Mouse (Mus musculus) adrenal gland, adult 18-20 months (tissue): ENCODE data around the gene Rps5. TPM values are rescaled to one million over a fixed set of nuclear protein-coding genes. Genes with fewer than 3 reads are reported as not detected.
A peak's percentile ranks its signal among the peaks of the same experiment; 100 is the strongest.
"Not testable (repeated sequence)": the region's sequence is repeated elsewhere in the genome, so short reads cannot be mapped to it uniquely, and the experiment has no call there.

Experiments
- DNase-seq, 2 experiments: peaks; one replicate each; pipeline ENCODE4 v3.0.0; 2021 to 2022; ENCODE audit warnings: low spot score in 2 of 2
- long read RNA-seq, 2 experiments: library from polyadenylated mRNA; stranded (forward); transcript quantifications; one replicate each; pipeline ENCODE4 v2.0.0; 2021
- total RNA-seq, 2 experiments: library from RNA; stranded (reverse); gene quantifications; 1 replicate in 1 of 2; 2 replicates in 1 of 2; pipeline ENCODE4 v1.2.3; 2021

Rps5 gene
- total RNA-seq, result 100 to 1,000 TPM; 896 to 922 TPM
- long read RNA-seq, experiment 1, transcript Rps5-201 (6 exons, 761 nt), result major isoform, 59 of 62 reads
- long read RNA-seq, experiment 1, partial matches to known transcripts, result 2 of 62 reads
- long read RNA-seq, experiment 1, other reads (novel, unspliced or antisense), result 1 of 62 reads
- long read RNA-seq, experiment 2, transcript Rps5-201 (6 exons, 761 nt), result major isoform, 206 of 229 reads
- long read RNA-seq, experiment 2, partial matches to known transcripts, result 19 of 229 reads
- long read RNA-seq, experiment 2, other reads (novel, unspliced or antisense), result 1 of 229 reads

DNA sequence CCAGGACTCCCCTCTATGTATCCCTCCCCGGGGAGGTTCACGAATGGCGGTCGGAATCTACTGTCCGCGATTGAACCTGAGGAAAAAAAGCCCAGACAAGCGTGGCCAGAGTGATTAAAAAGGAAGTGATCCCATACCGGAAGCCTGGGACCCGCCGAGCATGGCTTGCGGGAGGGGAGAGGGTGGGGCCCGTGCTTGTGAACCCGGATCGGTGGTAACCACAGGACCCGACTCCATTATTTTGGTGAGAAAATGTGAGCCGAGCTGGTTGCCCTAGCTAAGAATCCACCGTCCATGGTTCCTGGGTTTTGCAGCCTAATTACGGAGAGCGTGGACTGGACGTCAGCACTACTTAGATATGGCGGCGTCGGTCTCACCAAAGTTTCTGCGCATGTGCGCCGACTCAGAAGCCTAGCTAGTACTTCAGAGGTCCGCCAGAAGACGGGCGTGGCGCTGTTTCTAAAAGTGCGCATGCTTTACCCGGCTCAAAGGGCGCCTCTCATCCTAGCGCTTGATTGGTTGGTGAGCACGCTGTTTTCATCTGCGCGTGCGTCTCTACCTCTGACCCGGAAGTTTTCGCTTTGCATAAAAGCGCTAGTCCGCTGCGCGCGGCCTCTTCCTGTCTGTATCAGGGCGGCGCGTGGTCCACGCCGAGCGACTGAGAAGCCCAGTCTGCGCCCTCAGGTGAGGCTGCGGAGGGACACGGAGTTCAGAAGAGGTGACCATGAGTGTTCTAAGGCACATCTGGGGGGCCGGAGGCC lies at the start of gene Rps5:
TSS of gene Rps5 (plus strand) at position 586 of the 761 bp plus-strand sequence.
- DNase-seq, result peak; percentile 92 to 95

GRCm38 (mm10) chr7:12874301-12874700 lies 47.8 kb upstream of the Rps5 start:
- peak in 1 of 2 experiments; percentile 10 for DNase-seq

- DNase-seq, result no peak
These were observed 42.1 kb upstream of the Rps5 start for GRCm38 (mm10) chr7:12880036-12880435.

DNA sequence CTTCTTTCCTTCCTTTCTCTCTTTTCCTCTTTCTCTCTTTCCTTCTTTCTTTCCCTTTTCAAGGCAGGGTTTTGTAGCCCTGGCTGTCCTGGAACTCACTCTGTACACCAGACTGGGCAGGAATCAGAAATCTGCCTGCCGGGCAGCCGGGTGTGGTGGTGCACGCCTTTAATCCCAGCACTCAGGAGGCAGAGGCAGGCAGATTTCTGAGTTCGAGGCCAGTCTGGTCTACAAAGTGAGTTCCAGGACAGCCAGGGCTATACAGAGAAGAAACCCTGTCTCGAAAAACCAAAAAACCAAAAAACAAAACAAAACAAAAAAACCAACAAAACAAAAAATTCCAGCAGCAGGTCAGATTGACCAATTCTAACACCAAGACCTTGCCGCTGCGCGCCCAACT lies 41.6 kb upstream of the Rps5 start:
- DNase-seq, result not testable (repeated sequence)

DNA sequence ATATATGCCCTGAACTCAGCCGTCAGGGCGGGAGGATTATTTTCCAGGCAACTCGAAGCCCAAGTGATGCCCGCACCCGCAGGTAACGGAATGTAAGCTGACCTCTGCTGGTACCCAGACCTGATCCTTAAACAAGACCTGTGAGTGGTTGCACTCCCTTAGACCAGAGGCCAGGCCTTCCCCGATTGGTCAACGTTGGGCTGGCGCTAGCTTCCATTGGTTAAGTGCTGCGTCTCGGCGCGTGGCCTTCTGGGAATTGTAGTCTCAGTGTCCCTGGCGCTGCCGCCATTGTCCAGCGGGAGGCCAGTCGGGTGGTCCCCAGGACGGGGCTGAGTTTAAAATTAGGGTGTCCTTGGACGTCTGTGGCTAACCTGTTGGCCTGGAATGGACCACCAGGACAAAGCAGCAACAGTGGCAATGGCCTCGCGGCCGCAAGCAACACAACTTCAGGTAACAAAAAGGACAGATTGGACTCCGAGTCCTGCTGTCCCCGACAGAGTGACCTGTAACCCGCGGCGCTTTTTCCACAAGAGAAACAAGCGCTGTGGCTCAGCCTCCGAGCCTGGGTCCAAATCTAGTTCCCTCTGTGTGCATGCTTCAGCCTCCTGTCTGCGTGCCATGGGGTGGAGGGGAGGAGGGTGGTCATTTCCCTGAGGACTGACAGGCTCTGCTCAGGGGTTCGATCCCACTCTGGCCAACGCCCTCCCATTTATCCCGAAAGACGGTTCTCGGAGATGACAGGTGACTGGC lies 41.0 kb upstream of the Rps5 start, which contains the start of gene Zfp128:
TSS of gene Zfp128 (plus strand) at position 267 of the 750 bp plus-strand sequence.
- DNase-seq, result peak; percentile 85 to 86

DNA sequence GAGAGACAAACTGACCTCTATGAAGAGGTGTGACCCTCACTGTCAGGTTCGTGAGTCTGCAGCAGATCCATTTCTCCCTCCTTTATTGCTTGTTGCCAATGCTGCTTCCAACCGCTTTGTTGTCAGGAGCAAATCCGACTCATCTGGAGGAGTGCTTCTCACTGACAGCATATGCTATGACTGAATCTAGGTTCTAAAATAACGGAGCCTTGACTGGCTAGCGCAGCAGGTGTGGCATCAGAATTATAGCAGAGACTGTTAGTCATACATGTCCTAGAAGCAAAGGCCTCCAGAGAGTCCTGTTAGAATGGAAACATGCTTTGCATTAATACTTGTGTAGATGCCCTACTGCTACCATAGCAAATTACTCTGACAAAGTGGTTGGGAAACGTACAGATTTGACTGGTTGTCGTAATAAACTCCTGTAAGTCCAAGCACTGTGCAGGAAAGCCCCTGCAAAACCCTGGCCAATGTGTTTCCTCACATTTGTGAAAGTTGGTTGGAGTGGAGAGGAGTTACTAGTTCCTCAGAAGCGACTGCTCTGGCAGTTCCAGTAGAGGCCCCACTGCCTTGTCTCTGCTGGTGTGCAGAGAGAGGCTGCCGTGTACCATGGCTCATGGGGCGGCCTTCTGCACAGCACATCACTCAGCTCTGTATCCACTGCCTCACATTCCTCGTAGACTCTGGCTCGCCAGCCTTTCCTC lies 35.4 kb upstream of the Rps5 start:
- no peak for DNase-seq

DNA sequence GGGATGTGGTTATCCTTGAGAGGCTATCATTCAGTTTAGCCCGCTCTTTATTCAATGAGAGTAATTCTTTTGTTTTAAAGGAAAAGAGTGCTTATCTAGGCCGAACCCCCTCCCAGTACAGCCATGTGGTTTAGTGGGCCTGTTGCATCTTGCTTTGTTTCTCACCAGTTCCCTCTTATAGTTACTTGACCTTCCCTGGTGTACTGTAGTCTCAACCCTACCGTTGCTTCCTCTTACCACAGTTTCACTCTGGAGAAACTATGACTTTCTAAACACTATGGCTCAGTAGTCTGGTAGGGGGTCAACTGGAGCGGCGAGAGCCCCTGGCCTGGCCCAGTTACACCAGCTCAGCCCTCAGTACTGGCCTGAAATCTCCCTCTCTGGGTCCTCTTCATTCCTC lies 34.5 kb upstream of the Rps5 start:
- no peak for DNase-seq

- DNase-seq, result no peak
These were observed 31.2 kb upstream of the Rps5 start for GRCm38 (mm10) chr7:12890928-12891327.

DNA sequence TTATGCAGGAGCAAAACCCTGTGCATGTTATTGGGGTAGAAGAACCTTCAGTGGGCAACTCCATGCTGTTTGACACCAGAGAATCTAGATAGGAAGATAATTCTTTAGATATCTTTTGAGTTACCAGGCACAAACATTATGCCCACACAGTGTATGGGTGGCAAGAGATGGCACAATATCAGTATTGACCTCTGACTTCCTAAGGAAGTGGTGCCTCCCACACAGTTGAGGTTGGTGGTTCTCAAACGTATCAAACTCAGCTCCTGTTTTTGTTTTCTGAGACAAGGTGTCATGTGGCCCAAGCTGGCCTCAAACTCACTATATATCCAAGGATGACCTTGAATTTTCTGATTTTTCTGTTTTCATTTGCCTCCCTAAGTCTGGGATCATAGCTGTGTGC lies 30.8 kb upstream of the Rps5 start:
- DNase-seq, result no peak

DNA sequence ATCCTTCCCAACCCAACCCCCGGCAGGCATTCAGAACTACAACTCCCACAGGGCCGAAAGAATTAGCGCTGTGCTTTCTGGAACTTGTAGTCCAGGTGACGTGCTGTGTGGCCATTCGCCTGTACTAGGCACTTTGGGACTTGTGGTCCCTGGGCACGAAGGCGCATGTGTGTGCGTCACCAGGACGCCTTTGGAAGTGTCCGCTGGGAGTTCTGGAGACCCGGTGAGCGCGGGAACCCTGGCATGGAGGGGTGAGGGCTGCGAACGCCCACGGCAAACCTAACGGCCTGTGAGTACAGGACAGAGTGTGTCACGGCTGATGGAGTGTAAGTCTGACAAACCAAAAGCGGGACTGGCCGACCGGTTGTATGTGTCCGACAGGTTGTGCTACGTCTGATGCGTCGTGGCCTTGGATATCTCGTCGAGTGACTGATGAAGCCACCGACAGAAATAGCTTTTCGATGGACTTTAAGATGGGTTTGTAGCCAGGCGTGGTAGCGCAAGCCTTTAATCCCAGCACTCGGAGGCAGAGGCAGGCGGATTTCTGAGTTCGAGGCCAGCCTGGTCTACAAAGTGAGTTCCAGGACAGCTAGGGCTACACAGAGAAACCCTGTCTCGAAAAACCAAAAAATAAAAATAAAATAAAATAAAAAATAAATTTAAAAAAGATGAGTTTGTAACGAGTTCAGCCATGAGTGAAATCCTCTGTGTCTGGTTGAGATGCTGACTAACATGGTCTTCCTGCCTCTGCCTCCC lies 24.3 kb upstream of the Rps5 start, which contains the start of gene Zscan22:
TSS of gene Zscan22 (plus strand) at position 161 of the 756 bp plus-strand sequence.
- peak; percentile 78 to 79 for DNase-seq

DNA sequence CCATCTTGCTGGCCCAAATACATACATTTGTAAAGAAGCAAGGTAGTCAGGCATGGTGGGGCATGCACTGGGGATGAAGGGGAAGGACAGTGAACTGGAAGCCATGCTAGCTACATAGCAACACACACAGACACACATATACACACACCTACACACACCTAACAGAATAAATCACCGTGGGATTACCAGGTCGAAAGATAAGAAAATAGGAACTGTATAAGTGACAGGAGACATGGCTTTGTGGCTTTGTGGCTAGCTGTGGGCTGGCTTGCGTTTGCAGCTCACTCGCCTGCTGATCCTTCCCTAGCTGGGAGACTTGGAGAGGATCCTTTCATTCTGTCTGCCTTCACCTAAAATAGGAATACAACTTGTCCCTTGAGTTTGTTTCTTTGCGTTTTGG lies 20.6 kb upstream of the Rps5 start:
- no peak for DNase-seq

DNA sequence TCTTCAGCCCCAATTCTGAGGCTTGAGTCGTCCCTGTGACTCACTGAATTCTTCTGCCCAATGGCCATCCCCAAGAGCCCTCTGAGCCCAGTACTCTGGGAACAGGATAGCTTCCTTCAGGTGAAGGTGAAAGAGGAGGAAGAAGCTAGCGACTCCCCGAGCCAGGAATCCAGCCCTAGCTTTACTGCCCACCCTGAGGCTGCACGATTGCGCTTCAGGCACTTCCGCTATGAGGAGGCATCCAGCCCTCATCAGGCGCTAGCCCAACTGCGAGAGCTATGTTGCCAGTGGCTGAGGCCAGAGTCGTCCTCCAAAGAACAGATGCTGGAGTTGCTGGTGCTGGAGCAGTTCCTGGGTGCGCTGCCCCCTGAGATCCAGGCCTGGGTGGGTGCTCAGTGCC lies 18.5 kb upstream of the Rps5 start:
- DNase-seq, result no peak

DNA sequence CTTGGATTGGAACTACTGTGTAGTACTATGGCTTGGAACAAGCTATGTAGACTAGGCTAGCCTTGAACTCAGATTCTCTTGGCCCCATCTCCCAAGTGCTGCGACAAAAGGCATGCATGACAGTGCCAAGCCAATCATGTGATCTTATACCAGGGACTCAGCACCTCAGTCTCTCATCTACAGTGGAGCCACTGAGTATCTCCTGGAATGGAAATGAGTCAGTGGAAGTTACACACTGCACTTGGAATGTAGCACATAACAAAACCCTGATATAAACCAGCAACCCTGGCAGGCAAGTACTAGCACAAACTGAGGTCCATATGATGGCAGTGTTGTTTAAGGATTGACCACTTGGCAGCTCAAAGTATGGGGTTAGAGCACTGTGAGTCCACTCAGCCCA lies 16.9 kb upstream of the Rps5 start:
- no peak for DNase-seq

DNA sequence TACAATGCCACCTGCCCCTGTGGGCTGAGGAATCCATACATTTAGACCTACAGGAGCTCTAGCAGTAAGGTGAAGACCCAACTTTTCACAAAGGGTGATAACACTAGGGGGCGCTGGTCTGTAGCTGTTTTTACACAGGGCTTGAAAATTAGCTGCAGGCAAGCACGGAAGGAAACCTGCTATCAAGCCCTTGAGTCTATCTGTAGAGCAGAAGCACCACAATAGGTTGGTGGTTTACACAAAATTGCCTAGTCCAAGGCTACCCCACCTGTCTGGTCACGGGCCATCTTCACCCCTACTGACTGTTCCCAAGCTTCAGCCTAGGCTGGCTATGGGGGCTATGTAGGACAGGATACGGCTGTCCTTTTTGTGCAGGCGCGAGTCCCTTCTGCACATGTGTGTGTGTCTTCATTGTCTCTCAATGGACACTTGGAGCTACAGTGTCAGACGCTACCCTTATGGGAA lies 12.6 kb upstream of the Rps5 start:
- DNase-seq, result peak; percentile 72 to 74

DNA sequence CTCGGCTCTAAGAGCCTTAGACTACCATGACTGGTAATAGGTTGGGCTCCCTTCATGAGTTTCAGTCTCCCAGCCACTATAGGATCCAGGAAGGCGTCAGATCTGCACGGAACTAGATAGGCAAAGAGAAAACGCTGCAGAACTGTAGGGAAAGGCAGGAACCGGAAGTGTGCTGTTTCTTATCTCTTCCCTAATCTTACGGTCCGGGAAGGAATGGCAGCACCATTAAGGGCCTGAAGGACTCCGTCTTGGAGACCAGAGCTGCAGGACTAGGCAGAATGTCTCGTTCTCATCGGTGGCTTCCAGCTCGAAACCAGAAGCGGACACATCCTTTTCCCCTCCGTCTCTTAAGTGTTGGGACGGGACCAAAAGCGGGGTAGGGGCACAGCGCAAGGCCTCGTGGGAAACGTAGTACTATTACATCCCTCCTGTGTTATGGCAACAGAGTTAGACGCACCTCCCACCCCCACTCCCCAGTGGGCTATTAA lies 11.9 kb upstream of the Rps5 start:
- peak; percentile 50 to 57 for DNase-seq

DNA sequence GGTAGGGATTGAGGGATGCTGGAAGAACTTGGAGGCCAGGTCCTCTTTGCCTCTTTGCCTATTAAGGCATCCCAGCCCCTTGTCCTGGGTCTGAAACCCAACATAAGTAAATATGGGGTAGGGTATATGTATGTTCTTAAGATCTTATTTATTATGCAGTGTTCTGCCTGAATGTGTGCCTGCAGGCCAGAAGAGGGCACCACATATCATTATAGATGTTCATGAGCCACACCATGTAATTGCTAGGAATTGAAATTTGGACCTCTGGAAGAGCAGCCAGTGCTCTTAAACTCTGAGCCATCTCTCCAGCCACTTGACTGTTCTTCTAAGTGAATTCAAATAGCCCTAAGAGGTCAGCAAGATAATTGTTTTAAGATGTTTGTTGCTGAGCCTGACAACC lies 8.5 kb upstream of the Rps5 start:
- no peak for DNase-seq

DNA sequence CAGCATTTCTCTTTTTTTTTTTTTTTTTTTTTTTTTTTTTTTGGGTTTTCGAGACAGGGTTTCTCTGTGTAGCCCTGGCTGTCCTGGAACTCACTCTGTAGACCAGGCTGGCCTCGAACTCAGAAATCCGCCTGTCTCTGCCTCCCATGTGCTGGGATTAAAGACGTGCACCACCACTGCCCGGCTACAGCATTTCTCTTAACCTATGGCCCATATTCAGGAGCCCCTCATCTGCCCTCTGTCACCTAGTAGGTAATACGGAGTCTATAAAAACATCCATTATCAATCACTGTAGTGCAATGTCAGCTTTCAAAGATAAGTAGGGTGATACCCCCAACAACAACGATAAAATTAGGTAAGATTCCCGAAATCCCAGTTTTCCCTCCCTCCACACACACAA lies 1.6 kb upstream of the Rps5 start:
- not testable (repeated sequence) for DNase-seq

- DNase-seq, result no peak
These were observed 779 bp upstream of the Rps5 start for GRCm38 (mm10) chr7:12921318-12921704.

DNA sequence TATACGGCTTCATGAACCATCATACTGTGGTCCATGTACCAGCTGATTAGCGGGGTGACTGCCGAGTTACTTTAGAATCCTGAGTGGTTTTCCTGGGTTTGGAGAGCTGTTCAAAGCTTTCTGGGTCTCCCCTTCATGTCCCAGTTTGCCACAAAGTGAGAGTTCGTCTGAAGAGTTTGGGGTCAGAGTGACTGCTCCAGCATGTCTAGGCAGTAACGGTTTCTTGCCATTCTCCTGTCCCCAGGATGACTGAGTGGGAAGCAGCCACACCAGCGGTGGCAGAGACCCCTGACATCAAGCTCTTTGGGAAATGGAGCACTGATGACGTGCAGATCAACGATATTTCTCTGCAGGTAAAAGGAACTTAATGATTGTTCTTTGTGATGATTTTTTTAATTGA lies 639 bp downstream of the Rps5 start:
- no peak for DNase-seq

DNA sequence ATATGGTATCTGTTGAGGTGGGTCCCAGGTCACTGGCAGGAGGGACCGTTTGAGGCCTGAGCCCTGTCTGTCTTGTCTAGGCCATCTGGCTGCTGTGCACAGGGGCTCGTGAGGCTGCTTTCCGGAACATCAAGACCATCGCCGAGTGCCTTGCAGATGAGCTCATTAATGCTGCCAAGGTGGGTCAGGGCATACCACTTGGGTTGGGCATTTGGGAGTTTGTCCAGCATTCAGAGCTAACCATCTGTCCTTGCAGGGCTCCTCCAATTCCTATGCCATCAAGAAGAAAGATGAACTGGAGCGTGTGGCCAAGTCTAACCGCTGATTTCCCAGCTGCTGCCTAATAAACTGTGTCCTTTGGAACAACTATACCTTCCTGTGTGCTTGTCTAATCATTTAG lies 4.2 kb downstream of the Rps5 start:
- DNase-seq, result no peak
